Mouse (Mus musculus): ENCODE results near the gene Pcna.

DNA sequence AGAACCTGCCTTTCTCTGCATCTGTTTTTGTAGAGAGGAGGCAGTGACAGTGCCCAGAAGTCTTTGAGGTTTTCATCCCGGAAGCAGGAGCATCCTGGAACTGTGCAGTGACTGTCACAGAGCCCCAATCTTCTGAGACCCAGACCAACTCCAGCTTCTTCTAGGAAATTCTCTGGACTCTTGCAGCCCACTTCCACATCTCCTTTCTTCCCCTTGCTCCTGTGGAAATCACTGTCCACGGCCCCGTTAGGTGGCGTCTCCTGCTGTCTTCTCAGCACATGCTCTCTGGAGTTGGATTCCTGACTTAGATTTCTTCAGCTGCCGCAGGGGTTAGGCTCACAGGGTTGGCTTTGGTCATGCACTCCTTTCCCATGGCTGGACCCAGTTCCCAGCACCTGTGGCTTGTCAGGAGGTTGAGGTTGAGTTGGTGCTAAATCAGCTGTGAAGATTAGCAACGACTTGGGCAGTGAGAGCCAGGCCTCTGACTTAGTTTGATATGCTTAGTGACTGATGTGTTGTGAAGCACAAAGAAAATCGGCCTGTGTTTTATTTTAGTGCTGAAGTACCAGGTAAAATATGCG, 25.2 kb upstream of the Pcna start:
- TF ChIP-seq CTCF (IDR thresholded peaks at IDR 0.05; ENCODE audit: extremely low read depth, insufficient read depth, insufficient read length, insufficient replicate concordance) (no peak), POLR2A (IDR thresholded peaks at IDR 0.05; ENCODE audit: low read depth, low read length) (no peak)
